Mouse (Mus musculus): ENCODE measurements around the gene Olfr1443.
"Not testable (repeated sequence)": the region's sequence is repeated elsewhere in the genome, so short reads cannot be mapped to it uniquely, and the experiment has no call there.

Gene Olfr1443

GRCm38 (mm10) chr19:12677812-12678211, at the start of gene Olfr1443:
Gene Olfr1443, plus strand, starts transcription at chr19:12678112.
- no peak for DNase-seq

DNA sequence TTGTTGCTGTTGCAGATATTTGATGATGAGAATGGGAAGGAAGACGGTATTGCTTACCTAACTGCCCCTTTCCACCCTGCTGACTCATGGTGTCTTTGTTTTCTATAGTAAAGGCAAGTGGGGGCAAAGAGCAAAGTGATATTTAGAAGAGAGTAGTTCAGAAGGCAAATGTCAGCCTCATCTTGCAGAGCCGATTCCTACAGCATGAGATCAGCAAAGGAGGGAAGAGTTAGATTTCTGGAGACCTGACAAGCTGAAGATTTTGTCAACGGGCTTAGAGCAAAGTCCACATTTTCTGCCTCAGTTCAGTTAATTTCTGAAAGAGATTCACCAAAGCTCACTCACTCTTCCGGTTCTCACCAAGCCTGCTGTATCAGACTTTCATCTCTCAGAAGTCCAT, 44.7 kb upstream of the Olfr1443 start, which contains the start of gene Glyat:
TSS of gene Glyat (plus strand) at position 133 of the 400 bp plus-strand sequence.
- DNase-seq = peak; percentile 13

- DNase-seq = no peak
Observed at GRCm38 (mm10) chr19:12634259-12634658, 43.7 kb upstream of the Olfr1443 start.

DNA sequence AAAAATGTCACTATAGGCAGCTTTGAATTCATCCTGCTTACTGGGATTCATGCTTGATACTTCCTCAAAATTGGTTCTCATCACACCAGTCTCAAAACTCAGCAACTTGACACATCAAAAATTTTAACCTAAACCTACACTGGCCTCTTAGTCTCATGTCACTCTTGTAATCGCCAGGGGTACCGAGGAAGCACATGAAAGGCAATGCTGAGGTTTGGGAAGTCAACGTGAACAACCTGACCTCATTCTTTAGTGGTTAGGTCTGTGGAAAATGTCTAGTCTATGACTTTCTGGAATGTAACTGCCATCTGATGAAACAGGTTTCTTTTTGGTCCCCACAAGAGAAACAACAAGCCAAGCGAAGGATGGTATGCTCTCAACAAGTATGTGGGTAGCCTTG, 42.9 kb upstream of the Olfr1443 start:
- DNase-seq = no peak

DNA sequence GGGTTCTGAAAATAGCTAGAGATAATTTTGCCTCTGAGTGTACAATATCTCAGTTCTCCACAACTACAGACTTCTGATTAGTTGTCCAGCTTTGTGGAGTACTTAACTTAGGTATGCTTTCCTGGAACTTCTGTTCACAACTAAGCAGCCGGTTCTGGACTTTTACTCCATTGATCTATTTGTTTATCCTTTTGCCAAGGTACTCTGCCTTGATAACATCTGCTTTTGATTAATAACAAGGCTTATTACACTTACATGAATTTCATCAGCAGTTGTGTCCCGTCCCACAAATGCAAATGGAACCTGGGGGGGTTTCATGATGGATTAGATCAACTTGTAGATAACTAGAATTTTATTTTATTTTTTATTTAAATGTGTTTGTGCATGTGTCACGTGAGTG, 41.0 kb upstream of the Olfr1443 start:
- DNase-seq = no peak

DNA sequence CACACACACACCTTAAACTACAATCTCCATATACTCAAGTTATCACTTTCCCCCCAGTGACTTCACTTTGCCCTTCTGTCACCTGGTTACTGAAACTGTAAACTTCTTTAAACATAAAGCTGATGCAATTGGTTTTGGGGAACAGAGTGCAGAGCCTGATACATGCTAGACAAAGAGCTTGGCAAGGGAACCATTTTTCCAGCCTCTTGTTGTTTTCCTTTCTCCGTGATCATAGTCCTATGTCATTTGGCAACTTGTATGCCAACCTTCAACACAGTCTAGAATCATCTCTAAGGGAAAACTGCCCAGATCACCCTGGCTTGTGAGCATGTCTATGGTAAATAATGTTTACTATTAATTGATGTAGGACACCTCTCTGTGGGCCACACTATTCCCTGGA, 39.9 kb upstream of the Olfr1443 start:
- DNase-seq = no peak

DNA sequence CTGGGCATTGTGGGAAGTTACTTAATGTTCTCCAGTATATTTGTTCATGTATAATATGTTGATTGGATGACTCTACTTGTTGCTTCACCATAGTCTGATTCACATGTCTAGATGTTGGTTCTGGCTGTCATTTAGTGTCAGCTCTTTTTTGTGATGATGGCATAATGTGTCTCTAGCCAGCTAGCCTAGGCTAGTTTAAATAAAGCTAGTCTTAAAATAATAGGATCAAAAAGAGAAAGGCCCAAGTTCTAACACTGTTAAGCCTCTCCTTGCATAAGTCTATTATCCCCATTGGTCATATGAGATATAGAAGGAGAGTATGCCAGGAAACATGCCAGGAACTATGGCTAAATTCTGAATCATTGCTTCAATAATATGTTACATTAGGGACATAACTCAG, 28.4 kb upstream of the Olfr1443 start:
- DNase-seq = no peak

DNA sequence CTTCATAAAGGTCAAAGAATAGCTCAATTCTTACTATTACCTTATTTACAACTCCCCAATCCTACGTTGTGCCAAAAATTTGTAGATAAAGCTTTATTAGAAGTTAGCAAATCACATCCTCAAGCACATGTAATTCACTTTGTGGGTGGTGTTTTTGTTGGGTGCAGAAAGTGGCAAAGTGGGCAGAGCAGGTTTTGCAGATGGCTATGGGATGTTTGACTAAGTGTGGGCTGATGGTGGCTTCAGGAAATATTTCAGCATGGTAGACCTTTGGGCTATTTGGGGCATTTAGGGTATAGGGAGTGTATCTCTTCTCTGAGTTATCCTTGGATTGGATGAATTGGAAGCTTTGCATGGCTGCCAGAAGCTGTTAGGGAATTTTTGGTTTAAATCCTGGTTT, 11.8 kb upstream of the Olfr1443 start:
- DNase-seq = no peak

DNA sequence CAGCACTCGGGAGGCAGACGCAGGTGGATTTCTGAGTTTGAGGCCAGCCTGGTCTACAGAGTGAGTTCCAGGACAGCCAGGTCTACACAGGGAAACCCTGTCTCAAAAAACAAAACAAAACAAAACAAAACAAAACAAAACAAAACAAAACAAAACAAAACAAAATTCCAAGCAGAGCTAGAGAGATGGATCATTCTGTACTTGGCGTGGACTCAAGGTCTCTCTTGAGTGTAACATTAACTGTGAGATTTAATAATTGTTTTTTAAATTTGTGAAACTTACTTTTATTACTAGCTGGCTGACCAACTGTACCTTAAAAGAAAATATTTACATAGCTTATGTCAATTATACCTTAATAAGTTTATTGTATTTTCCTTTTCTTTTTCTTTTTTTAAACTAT, 9.3 kb upstream of the Olfr1443 start:
- not testable (repeated sequence) for DNase-seq

GRCm38 (mm10) chr19:12670139-12670538, 7.8 kb upstream of the Olfr1443 start, which contains the start of gene Olfr1442:
Gene Olfr1442, plus strand, starts transcription at chr19:12670439.
- no peak for DNase-seq

DNA sequence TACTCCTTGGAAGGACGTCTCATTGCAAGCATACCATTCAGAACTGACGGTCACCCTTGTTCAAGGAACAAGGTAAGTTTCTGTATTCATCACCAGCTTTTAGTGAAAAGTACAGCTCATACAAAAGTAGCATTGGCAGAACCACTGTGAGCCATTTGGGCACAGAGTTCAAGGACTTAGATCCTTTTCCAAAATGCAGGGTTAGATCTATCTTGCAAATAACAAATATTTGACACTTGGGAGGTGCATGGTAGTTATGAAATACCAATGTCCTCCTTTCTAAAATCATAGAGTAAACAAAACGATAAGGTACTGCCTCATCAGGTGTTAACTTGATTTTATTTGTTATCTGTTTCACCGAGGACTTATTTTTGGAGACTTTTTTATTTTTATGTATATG, 6.9 kb upstream of the Olfr1443 start:
- no peak for DNase-seq

- no peak for DNase-seq
Observed at GRCm38 (mm10) chr19:12684638-12685037, 6.7 kb downstream of the Olfr1443 start.

GRCm38 (mm10) chr19:12685231-12685630, 7.3 kb downstream of the Olfr1443 start:
- DNase-seq = no peak

- DNase-seq = no peak
Observed at GRCm38 (mm10) chr19:12695590-12695989, 17.7 kb downstream of the Olfr1443 start, which contains the start of gene Keg1. Gene Keg1, plus strand, starts transcription at chr19:12695786.

DNA sequence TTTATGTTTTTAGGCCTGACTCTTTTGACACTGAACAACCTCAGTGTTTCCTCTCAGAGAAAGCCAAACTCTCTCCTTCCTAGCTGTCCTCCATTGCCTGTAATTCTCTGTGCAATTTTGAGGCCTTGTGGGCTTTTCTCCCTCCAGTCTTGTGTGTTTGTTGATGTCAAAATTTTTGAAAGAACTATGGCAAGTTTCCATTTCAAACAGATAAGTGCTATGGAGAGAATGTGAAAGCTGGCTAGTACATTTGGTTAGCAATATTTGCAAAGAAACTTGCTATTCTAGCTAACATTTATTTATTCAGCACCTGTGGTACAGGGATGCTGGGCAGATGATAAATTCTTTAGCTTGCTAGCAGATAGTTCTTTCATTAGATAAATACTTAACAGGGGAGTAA, 18.3 kb downstream of the Olfr1443 start:
- DNase-seq = no peak

GRCm38 (mm10) chr19:12708458-12708857, 30.5 kb downstream of the Olfr1443 start:
- DNase-seq = no peak

DNA sequence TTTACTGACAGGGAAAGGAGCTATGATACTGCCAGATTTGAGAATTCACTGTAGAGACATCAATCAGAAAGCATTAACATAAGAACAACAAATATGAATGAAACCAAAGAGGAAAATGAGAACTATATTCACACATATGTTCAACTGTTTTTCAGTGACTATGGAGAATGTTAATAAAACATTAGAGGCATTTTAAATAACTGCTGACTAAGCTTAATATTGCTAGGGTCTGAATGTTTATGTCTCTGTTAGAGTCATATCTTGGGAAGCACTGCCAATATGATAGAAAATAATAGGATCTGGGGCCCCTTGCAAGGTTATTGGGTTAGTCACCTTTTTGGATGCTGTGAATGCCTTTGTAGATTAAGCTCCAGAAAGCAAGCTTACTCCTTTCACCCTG, 31.1 kb downstream of the Olfr1443 start:
- DNase-seq = no peak

DNA sequence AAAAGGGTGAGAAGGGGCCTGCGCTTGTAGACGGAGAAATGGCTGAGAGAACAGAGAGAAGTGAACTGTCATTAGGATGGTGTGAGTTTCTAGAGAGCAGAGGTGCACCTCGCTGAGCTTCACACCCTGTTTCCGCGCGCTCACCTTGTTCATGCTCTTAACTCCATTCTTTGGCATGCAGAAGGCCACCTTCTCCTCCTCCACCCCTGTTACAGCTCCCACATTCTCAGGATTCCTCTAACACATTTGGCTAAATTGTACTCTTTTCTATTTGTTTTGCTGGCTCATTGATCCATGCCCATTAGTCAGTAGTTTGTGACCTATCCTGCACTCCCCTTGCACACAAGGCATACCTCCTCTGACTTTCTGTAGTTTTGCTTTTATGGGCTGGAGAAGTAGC, 41.3 kb downstream of the Olfr1443 start:
- no peak for DNase-seq

- DNase-seq = no peak
Observed at GRCm38 (mm10) chr19:12720463-12720862, 42.6 kb downstream of the Olfr1443 start.

DNA sequence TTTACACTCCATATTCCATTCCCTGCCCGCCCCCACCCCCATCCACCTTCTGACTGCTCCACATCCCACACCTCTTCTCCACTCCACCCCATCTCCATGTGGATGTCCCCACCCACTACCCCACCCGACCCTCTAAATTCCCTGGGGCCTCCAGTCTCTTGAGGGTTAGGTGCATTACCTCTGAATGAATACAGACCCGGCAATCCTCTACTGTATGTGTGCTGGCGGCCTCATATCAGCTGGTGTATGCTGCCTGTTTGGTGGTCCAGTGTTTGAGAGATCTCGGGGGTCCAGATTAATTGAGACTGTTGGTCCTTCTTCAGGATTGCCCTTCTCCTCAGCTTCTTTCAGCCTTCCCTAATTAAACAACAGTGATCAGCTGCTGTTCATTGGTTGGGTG, 43.0 kb downstream of the Olfr1443 start:
- DNase-seq = not testable (repeated sequence)

GRCm38 (mm10) chr19:12721596-12721995, 43.7 kb downstream of the Olfr1443 start:
- DNase-seq = not testable (repeated sequence)

DNA sequence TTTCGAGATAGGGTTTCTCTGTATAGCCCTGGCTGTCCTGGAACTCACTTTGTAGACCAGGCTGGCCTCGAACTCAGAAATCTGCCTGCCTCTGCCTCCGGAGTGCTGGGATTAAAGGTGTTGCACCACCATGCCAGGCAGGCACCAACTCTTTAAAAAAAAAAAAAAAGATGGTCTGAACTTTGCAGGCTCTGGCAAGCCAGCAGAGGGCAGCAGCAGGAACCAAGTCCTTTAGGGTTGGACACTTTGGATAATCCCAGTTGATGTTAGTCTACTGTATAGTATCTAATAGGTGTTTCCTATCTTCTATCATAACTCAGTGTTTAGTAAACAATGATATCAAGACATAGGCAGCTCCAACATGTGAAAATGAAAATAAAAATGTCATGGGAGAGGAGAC, 44.4 kb downstream of the Olfr1443 start:
- peak; percentile 74 for DNase-seq

DNA sequence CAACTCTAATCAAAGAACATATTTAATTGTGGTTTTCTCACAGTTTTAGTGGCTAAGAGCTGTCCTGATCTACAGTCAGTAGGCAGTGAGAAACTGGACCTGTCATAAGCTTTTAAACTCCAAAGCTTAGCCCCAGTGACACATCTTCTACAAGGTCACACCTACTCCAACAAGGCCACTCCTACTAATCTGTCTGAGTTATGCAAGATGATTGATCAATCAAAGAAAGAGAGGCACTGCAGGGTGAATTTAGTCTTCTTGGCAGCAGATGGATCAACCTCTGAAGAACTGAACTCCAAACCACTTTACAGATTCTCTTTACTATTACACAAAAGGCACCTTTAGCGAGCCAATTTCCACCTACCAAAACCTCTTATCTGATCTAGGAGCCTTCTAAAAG, 47.9 kb downstream of the Olfr1443 start:
- DNase-seq = no peak

DNA sequence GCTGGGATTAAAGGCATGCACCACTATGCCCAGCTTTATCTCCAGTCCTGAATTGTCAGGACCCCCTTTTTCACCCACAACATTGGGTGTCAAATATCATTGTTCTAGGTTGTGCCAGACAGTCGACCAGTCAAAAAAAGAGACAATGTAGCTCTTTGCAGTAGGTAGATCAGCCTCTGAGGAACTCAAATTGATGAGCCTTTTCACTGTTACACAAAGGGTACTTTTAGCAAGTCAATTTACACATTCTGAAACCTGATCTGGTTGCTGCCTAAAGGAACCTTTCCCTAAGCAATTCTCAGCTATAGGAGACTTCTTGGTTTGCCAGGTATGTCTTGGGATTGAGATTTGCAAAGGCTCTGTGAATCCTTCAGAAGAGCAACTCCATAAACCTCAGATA, 53.1 kb downstream of the Olfr1443 start:
- no peak for DNase-seq

DNA sequence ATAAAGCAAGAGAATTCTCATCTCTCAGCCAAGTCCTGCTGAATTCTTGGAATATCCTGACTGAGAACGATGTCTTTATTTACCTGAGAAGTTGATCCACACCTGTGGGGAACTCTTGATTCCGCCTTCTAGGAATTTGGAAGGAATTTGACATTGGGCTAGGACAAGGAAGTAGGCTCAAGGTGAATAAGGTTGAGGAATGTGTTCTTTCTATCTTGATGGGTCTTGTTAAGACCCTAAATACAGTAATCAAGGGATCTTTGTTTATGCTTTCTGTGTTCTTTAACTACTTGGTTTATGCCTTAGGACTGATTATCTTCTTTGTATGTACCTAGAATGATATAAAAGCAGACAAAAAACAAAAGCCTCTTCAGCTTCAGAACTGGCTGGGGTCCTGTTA, 54.0 kb downstream of the Olfr1443 start:
- DNase-seq = no peak

Measured in kidney, postnatal 10 days (tissue).